Mouse (Mus musculus): Measurements from ENCODE around the gene Nceh1. TPM values are rescaled to one million over a fixed set of nuclear protein-coding genes. Genes with fewer than 3 reads are reported as not detected.
"Not testable (repeated sequence)": the region's sequence is repeated elsewhere in the genome, so short reads cannot be mapped to it uniquely, and the experiment has no call there.

Nceh1 gene
- polyA plus RNA-seq, 1 experiment from 2014 or later = 5.4 TPM

- no peaks in the 10 kb centered on the region for H3K36me3 ChIP-seq
- H3K4me2 ChIP-seq (replicated peaks) = no peak overlapping the region
- no peak overlapping the region for H3K9ac ChIP-seq
- H3K27me3 ChIP-seq = no peaks in the 10 kb centered on the region
- no peaks in the 10 kb centered on the region for H3K9me3 ChIP-seq (replicated peaks)
- no peak for ATAC-seq (ENCODE audit: insufficient number of reproducible peaks, low FRiP score, low TSS enrichment, low read depth)
- no peak overlapping the region for H3K27ac ChIP-seq (replicated peaks)
- H3K4me3 ChIP-seq (replicated peaks) = no peak overlapping the region
- 78% methylated on average over 5 of the region's 5 CpGs for WGBS
- H3K4me1 ChIP-seq = no peaks in the 10 kb centered on the region
Measured at GRCm38 (mm10) chr3:27290285-27290684, 107.5 kb downstream of the Nceh1 start.

- H3K27ac ChIP-seq (replicated peaks); H3K4me3 ChIP-seq (replicated peaks); H3K9ac ChIP-seq; H3K4me1 ChIP-seq; H3K27me3 ChIP-seq; ATAC-seq (ENCODE audit: insufficient number of reproducible peaks, low FRiP score, low TSS enrichment, low read depth); H3K36me3 ChIP-seq; H3K4me2 ChIP-seq (replicated peaks); H3K9me3 ChIP-seq (replicated peaks): not testable (repeated sequence)
- WGBS = 91% methylated on average over 5 of the region's 5 CpGs
Measured at GRCm38 (mm10) chr3:27290945-27291344, 108.2 kb downstream of the Nceh1 start.

GRCm38 (mm10) chr3:27291411-27291810, 108.6 kb downstream of the Nceh1 start:
- WGBS = 85% methylated on average over 4 of the region's 4 CpGs
- H3K4me1 ChIP-seq; H3K4me2 ChIP-seq (replicated peaks); ATAC-seq (ENCODE audit: insufficient number of reproducible peaks, low FRiP score, low TSS enrichment, low read depth); H3K27me3 ChIP-seq; H3K4me3 ChIP-seq (replicated peaks); H3K36me3 ChIP-seq; H3K9me3 ChIP-seq (replicated peaks); H3K9ac ChIP-seq; H3K27ac ChIP-seq (replicated peaks): not testable (repeated sequence)

GRCm38 (mm10) chr3:27293645-27294385, 111.0 kb downstream of the Nceh1 start:
- Histone ChIP-seq H3K27ac (replicated peaks) (no peak overlapping the region), H3K4me1 (no peaks in the 10 kb centered on the region), H3K9me3 (replicated peaks) (no peaks in the 10 kb centered on the region), H3K27me3 (no peaks in the 10 kb centered on the region), H3K9ac (no peak overlapping the region), H3K4me2 (replicated peaks) (no peak overlapping the region), H3K36me3 (no peaks in the 10 kb centered on the region), H3K4me3 (replicated peaks) (no peak overlapping the region)
- 61% methylated on average over 7 of the region's 7 CpGs for WGBS
- ATAC-seq (ENCODE audit: insufficient number of reproducible peaks, low FRiP score, low TSS enrichment, low read depth) = no peak

GRCm38 (mm10) chr3:27300451-27300850, 117.7 kb downstream of the Nceh1 start:
- no peak for ATAC-seq (ENCODE audit: insufficient number of reproducible peaks, low FRiP score, low TSS enrichment, low read depth)
- 81% methylated on average over 4 of the region's 4 CpGs for WGBS

GRCm38 (mm10) chr3:27302339-27303022, 119.7 kb downstream of the Nceh1 start:
- H3K27ac ChIP-seq (replicated peaks) = no peak overlapping the region
- H3K9me3 ChIP-seq (replicated peaks) = no peaks in the 10 kb centered on the region
- no peak overlapping the region for H3K9ac ChIP-seq
- H3K36me3 ChIP-seq = no peaks in the 10 kb centered on the region
- 55% methylated on average over 9 of the region's 9 CpGs for WGBS
- no peak overlapping the region for H3K4me3 ChIP-seq (replicated peaks)
- H3K4me2 ChIP-seq (replicated peaks) = no peak overlapping the region
- no peak for ATAC-seq (ENCODE audit: insufficient number of reproducible peaks, low FRiP score, low TSS enrichment, low read depth)
- no peaks in the 10 kb centered on the region for H3K27me3 ChIP-seq
- no peaks in the 10 kb centered on the region for H3K4me1 ChIP-seq

More at GRCm38 (mm10) chr3:27300451-27300850, 117.7 kb downstream of the Nceh1 start:
- no peak overlapping the region for H3K4me3 ChIP-seq (replicated peaks)
- no peak overlapping the region for H3K27ac ChIP-seq (replicated peaks)
- no peak overlapping the region for H3K4me2 ChIP-seq (replicated peaks)
- no peaks in the 10 kb centered on the region for H3K27me3 ChIP-seq
- no peak overlapping the region for H3K9ac ChIP-seq
- no peaks in the 10 kb centered on the region for H3K9me3 ChIP-seq (replicated peaks)
- no peaks in the 10 kb centered on the region for H3K36me3 ChIP-seq
- no peaks in the 10 kb centered on the region for H3K4me1 ChIP-seq

GRCm38 (mm10) chr3:27306815-27307214, 124.0 kb downstream of the Nceh1 start:
- Histone ChIP-seq H3K9me3 (replicated peaks) (no peaks in the 10 kb centered on the region), H3K9ac (no peak overlapping the region), H3K4me1 (no peaks in the 10 kb centered on the region), H3K27me3 (no peaks in the 10 kb centered on the region), H3K4me2 (replicated peaks) (no peak overlapping the region), H3K4me3 (replicated peaks) (no peak overlapping the region), H3K27ac (replicated peaks) (no peak overlapping the region), H3K36me3 (no peaks in the 10 kb centered on the region)
- WGBS = 66% methylated on average over 10 of the region's 10 CpGs
- ATAC-seq (ENCODE audit: insufficient number of reproducible peaks, low FRiP score, low TSS enrichment, low read depth) = no peak

GRCm38 (mm10) chr3:27310973-27311372, 128.2 kb downstream of the Nceh1 start:
- WGBS = 86% methylated on average over 7 of the region's 7 CpGs
- Histone ChIP-seq H3K4me3 (replicated peaks) (no peak overlapping the region), H3K9me3 (replicated peaks) (no peaks in the 10 kb centered on the region), H3K27ac (replicated peaks) (no peak overlapping the region), H3K4me1 (no peaks in the 10 kb centered on the region), H3K9ac (no peak overlapping the region), H3K36me3 (no peaks in the 10 kb centered on the region), H3K27me3 (no peaks in the 10 kb centered on the region), H3K4me2 (replicated peaks) (no peak overlapping the region)
- no peak for ATAC-seq (ENCODE audit: insufficient number of reproducible peaks, low FRiP score, low TSS enrichment, low read depth)

GRCm38 (mm10) chr3:27311475-27311874, 128.7 kb downstream of the Nceh1 start:
- no peaks in the 10 kb centered on the region for H3K4me1 ChIP-seq
- no peaks in the 10 kb centered on the region for H3K27me3 ChIP-seq
- no peak overlapping the region for H3K4me2 ChIP-seq (replicated peaks)
- no peak for ATAC-seq (ENCODE audit: insufficient number of reproducible peaks, low FRiP score, low TSS enrichment, low read depth)
- H3K36me3 ChIP-seq = no peaks in the 10 kb centered on the region
- no peak overlapping the region for H3K4me3 ChIP-seq (replicated peaks)
- no peak overlapping the region for H3K9ac ChIP-seq
- WGBS = 88% methylated on average over 4 of the region's 4 CpGs
- no peaks in the 10 kb centered on the region for H3K9me3 ChIP-seq (replicated peaks)
- H3K27ac ChIP-seq (replicated peaks) = no peak overlapping the region

- Histone ChIP-seq H3K9ac (no peak overlapping the region), H3K4me3 (replicated peaks) (no peak overlapping the region), H3K27ac (replicated peaks) (no peak overlapping the region), H3K36me3 (no peaks in the 10 kb centered on the region), H3K9me3 (replicated peaks) (no peaks in the 10 kb centered on the region), H3K27me3 (no peaks in the 10 kb centered on the region), H3K4me1 (no peaks in the 10 kb centered on the region), H3K4me2 (replicated peaks) (no peak overlapping the region)
- no peak; the same call in 1 of the 2 replicates for ATAC-seq (ENCODE audit: insufficient number of reproducible peaks, low FRiP score, low TSS enrichment, low read depth)
- 73% methylated on average over 2 of the region's 2 CpGs for WGBS
Measured at GRCm38 (mm10) chr3:27314506-27315164, 131.9 kb downstream of the Nceh1 start.

- H3K9me3 ChIP-seq (replicated peaks) = no peaks in the 10 kb centered on the region
- H3K4me2 ChIP-seq (replicated peaks) = 0 out of 2 replicates have a peak within 1 kb of the TSS, but pooled peaks have one; percentile 23
- no peaks in the 10 kb centered on the region for H3K27me3 ChIP-seq
- peak within 1 kb of the TSS; percentile 13 for H3K4me3 ChIP-seq (replicated peaks)
- H3K36me3 ChIP-seq = no peaks in the 10 kb centered on the region
- WGBS = 65% methylated on average over 9 of the region's 9 CpGs
- no peaks in the 10 kb centered on the region for H3K4me1 ChIP-seq
- no peak for ATAC-seq (ENCODE audit: insufficient number of reproducible peaks, low FRiP score, low TSS enrichment, low read depth)
- no peak within 1 kb of the TSS for H3K27ac ChIP-seq (replicated peaks)
- H3K9ac ChIP-seq = no peak within 1 kb of the TSS
Measured at GRCm38 (mm10) chr3:27316559-27317287, 134.0 kb downstream of the Nceh1 start, which contains the start of gene Tnfsf10. Gene Tnfsf10, plus strand, starts transcription at chr3:27317028.

Measured in embryonic facial prominence, embryonic 15.5 days (tissue).